Mouse (Mus musculus) gastrocnemius, postnatal 36 days (tissue): ENCODE data around the gene Lyzl4. TPM values are rescaled to one million over a fixed set of nuclear protein-coding genes. Genes with fewer than 3 reads are reported as not detected.

Source experiments
- DNase-seq, 2 experiments: peaks; one replicate each; pipeline ENCODE4 v3.0.0; 2022
- intact Hi-C: fragments of 180-260 bp; cut with DNase I; formaldehyde crosslinking; loops from one replicate; pipeline ENCODE4 v1.15.1; 2025
- long read RNA-seq, 2 experiments: library from polyadenylated mRNA; stranded (forward); transcript quantifications; one replicate each; pipeline ENCODE4 v2.0.0; 2021
- total RNA-seq, 2 experiments: library from RNA; stranded (reverse); gene quantifications; 2 replicates each; pipeline ENCODE4 v1.2.3; 2021

Lyzl4 gene
- total RNA-seq: not detected
- long read RNA-seq, experiment 1, partial matches to known transcripts: 0 of 1 reads
- long read RNA-seq, experiment 1, other reads (novel, unspliced or antisense): 1 of 1 reads
- long read RNA-seq, experiment 2: 0 reads

DNA sequence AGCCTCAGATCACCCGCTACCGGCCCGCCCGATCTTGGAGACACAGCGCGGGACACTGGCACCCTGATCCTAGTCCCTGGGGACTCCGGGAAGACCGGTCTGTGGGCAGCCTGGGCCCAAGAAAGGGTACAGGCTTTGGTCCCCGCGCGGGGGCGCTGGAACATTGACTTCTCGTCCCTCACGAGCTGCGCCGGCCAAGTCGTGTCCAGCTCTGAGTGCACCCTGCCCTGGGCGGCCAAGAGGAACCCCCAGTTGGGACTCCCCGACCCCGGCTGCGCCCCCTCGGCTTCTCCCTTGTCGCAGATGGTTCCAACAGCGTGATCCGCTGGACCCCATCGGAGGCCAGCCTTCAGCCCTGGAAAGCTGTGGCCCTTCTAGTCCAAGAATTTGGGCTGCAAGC lies at the start of gene Lyzl4:
Gene Lyzl4, minus strand, starts transcription at position 96 of the 400 bp plus-strand sequence.
- intact Hi-C loops: loop anchor here (2.0 kb wide), 1 partner anchor 37 kb away; no protein-coding TSS in a partner anchor
- peak; percentile 68 to 70 for DNase-seq

DNA sequence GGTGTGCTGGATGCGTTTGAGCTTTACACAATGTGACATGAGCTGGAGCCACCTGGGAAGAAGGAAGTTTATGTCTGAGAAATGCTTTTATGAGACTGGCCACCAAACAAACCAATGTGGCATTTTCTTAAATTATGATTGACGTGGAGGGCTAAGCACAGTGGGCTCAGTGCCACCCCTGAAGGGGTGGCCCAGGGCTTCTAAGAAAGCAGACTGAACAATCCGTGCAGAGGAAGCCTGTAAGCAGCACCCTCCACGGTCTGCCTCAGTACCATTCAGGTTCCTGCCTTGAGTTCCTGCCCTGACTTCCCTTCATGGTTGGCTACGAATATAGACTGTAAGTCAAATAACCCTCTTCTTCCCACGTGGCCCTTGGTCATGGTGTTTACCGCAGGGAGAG lies 48.8 kb upstream of the Lyzl4 start:
- no peak for DNase-seq
- intact Hi-C loops: no loop called here

DNA sequence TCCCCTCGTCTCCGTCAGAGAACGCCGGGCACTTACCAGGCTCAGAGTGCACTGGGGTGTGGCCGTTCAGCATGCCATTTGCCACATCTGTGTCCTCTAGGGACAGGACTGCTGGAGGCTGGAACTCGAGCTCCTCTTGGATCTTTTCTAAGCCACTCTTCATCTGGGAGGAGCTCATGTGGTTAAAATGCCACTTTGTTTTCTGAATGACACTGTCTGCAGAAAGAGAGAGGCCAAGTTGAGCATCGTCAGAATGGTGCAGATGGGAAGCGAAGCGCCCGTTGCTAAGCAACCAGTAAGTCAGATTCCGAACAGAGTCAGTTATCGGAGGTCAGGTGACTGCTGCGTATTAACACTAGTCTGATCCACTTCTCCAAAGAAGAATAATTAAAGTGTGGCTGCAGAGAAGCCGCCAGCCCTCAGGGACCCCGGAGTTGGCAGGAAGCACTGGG lies 48.3 kb upstream of the Lyzl4 start:
- intact Hi-C loops: no loop called here
- no peak for DNase-seq

DNA sequence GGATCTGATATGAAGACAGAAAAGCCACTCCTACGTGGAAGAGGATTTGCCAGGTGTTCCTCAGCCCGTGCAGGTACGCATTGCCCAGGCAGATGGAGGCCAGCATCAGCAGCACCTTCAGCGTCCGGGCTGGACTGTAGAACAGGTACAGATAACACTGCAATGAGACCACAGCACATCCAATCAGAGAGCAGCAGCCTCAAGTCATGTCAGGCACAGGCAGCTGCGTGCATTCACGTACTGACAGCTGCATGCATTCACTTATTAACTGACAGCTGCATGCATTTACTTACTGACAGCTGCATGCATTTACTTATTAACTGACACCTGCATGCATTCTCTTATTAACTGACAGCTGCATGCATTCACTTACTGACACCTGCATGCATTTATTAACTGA lies 42.8 kb upstream of the Lyzl4 start:
- no peak for DNase-seq
- intact Hi-C loops: no loop called here

DNA sequence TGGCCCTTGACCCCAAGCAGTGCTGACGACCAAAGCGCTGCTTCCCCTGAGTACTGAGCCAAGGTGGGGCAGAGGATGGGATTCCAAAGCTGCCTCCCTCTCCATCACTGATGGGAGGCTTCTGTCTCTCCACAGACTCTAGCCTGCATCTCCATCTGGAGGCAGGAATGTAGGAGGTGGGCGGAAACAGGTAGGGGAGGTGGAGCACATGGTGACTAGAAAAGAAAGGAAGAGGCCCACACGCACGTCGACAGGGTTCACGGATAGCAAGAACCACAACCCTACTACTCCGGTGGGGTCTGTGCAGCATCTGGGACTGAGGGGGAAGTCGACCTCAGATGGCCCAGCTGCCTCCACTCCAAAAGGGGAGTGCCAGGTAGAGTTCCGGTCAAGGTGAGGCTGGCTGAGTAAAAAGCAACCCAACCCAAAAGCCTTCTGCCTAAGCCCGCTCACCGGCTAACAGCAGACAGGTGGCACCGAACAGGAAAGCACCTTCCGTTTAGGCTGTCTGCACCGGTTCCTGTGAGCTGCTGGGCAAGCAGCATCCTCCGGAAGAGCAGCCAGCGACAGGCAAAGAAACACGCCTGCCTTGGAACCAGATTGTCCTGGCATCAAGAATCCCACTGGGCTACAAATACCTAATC lies 40.3 kb upstream of the Lyzl4 start:
- no peak for DNase-seq
- intact Hi-C loops: no loop called here

DNA sequence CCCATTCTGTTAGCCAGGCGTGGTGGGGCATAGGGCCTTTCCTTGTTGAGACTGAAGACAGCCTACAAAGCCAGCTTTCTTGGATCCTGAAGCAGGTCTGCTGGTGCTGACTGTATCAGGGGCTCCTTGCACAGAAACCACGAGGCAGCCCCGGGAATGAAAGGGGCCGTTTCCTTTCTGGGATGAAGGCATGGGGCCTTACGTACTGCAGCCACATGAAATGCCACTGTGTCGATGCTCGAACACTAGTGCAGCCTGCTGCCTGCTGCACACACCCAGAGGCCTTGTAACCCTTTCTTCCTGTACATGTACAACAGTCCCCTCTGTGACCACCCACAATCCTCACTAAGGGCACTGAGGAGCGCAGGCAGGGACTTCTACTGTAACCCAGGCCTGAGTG lies 39.3 kb upstream of the Lyzl4 start:
- intact Hi-C loops: no loop called here
- DNase-seq: no peak

DNA sequence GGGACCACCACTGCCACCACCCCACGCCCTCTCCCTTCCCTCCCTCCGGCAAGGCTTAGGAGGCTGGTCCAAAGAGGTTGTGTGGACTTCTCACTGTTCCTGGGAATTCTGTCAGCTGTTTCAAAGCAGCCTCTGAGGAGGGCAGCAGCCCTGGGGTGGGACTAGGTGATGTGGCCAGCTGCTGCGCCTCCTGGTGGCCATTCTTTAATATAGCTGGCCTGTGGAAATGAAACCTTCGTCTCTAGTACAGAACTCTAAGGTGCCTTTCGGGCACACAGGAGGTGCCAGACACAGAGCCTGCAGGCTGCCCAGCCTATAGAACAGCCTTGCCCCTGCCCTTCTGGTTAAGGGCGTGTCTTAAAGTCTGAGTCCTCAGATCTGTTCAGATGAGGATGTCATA lies 37.7 kb upstream of the Lyzl4 start:
- peak; percentile 45 to 48 for DNase-seq
- intact Hi-C loops: loop anchor here (2.0 to 5.0 kb wide), 2 partner anchors 37 to 202 kb away; partner anchors contain the start of genes Lyzl4 and Vipr1

DNA sequence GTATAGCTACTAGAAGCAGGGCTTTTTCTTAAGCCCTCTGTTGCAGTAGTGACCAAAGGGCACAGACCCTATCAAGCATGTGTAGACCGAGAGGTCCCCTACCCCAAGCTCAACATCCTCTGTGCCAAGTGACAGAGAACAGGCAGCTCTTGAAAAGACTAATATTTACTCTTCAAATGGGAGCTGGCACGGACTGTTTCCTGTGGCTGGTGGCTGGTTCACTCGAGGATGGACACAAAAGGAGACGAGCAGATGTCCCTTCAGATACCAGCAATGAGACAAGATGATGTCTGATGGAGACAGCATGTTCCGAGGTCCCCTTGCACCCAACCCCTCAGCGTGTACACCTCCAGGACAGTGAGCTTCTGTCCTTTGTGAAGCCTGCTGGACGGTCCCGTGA lies 35.6 kb upstream of the Lyzl4 start:
- intact Hi-C loops: loop anchor here (5.0 kb wide), 1 partner anchor 200 kb away; no protein-coding TSS in a partner anchor
- no peak for DNase-seq

DNA sequence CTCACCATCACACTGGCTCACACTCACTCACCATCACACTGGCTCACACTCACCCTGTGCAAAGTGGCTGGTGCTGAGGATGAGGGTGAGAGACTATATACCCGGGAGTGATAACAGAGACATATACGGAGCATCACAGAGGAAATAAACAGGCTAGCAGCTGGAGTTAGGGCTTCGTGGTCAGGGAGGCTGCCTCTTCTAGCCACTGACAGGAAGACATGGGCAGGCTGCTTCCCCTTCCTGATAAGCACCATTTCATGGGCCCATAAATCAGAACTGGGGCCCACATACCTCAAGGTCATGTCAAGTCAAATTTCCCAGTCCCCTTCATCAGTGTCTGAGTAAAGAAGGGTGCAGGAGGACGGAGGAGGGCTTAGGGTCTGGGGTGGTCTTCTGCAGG lies 35.2 kb upstream of the Lyzl4 start:
- DNase-seq: no peak
- intact Hi-C loops: loop anchor here (5.0 kb wide), 1 partner anchor 200 kb away; no protein-coding TSS in a partner anchor

DNA sequence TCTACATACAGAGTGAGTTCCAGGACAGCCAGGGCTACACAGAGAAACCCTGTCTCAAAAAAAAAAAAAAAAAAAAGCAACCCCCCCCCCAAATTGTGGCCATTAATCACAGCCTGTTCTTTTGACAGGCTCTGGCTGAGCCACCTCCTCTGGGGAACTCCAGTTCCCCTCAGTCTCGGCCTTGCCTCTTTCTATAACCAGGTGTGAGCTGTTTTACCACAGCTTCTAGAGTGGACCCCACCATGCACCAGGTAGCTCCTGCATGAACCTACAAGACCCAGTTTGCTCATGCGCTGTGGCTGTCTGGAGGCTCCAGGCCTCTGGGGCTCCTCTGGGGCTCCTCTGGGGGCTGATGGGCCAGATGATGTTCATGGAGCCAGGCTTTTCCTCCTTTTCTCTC lies 33.7 kb upstream of the Lyzl4 start:
- intact Hi-C loops: loop anchor here (5.0 kb wide), 1 partner anchor 198 kb away; no protein-coding TSS in a partner anchor
- no peak for DNase-seq

DNA sequence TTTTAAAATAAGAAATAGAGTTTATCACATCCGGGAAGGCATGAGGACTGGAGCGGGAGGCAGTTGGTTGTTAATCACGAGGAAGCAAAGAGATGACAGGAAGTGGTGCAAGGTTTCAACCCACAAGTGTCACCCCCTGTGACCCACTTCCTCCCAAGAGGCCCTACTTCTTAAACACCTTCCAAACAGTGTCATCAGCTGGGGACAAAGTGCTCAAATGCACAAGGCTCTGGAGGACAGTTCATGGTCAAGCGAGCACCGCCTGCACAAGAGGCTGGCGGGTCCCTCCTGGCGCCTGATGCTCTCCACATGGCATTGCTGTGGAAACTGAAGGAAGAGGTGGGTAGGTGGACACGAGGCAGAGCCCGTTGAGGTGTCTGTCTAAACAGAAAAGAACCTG lies 33.1 kb upstream of the Lyzl4 start:
- intact Hi-C loops: loop anchor here (5.0 kb wide), 1 partner anchor 198 kb away; no protein-coding TSS in a partner anchor
- no peak for DNase-seq

DNA sequence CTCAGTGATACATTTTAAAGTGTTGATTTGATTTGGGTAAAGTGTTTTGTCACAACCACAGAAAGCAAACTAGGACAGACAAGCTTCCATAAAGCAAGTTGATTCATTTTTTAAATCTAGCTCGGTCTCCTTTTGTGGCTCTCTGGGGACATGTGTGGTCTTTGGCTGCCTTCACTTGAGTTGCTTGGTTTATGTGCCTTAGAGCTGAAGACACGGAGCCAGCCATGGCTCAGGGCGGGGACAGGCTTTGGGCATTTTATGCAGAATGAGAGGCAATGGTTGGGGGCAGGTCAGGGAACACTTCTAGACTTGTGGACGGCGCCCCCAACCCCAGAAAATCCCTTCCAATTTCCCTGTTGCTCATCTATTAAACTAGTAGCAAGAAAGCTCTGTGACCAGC lies 31.8 kb upstream of the Lyzl4 start:
- DNase-seq: no peak
- intact Hi-C loops: no loop called here

DNA sequence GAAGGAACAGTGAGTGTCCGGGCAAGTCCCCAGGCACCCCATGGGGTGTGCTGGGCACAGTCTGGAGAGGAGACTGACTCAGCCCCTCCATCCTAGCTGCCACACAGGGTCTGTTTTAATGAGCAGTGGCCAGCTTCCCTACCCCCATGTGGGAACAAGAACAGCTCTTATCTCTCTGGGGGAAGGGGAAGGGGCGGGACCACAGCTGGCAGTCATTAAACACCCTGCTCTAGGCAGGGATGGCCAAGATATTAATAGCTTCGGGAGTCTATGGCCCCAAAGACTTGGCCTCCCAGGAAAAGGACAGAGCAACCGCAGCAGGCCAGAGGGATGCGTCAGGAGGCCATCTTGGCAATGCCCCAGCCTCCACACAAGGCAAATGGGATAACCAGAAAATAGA lies 30.4 kb upstream of the Lyzl4 start:
- intact Hi-C loops: no loop called here
- DNase-seq: peak; percentile 38 to 40

DNA sequence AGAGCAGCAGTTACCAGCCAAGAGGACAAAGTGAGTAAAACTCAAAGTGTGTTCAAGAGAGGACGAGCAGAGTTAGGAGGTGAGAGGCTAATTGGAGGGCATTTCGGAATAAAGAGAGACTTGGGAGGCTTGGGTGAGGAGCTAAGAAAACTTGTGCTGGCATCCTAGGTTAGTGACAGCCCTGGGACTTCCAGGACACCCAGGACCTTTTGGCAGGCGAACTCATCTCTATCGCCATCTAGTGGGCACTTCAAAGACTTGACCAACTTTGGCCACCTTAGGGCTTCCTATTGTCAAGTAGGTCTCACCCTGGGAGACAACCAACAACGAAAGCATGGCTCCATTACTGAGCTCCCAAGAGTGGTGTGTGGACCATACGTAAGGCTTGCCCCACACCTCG lies 29.4 kb upstream of the Lyzl4 start:
- intact Hi-C loops: no loop called here
- peak in 1 of 2 experiments; percentile 22 for DNase-seq

DNA sequence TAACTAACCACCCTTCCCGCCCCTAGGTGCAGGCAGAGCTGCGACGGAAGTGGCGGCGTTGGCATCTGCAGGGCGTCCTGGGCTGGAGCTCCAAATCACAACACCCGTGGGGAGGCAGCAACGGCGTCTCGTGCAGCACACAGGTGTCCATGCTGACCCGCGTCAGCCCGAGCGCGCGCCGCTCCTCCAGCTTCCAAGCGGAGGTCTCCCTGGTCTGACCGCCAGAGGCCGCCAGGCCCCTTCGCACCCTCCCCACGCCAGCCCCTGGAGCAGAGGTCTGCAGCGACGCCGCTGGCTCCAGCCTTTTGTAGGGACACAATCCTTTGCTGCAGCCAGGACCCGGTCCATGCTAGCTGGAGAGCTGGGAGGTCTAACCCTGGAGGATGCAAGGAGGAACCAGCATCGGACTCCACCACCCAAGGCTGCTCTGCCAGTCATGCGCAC lies 27.5 kb upstream of the Lyzl4 start:
- intact Hi-C loops: no loop called here
- DNase-seq: peak; percentile 43 to 58

DNA sequence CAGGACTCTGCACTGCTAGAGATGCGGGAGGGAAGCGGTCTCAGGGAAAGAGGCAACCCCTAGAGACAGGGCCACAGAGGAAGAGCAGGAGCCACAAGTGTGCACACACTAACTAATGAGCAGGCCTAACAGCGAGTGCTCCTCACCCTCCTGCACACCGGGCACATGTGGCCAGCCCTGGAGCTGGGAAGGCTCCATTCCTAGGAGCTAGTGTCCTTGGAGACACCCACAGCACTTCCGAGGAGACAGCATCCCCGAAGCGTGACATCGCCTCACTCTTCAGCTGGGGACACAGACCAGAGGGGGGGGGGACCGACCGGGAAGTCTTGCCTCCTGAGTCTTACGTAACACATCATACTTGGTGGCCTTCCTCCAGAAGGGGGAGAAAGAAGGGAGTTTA lies 25.9 kb upstream of the Lyzl4 start:
- intact Hi-C loops: no loop called here
- DNase-seq: no peak

DNA sequence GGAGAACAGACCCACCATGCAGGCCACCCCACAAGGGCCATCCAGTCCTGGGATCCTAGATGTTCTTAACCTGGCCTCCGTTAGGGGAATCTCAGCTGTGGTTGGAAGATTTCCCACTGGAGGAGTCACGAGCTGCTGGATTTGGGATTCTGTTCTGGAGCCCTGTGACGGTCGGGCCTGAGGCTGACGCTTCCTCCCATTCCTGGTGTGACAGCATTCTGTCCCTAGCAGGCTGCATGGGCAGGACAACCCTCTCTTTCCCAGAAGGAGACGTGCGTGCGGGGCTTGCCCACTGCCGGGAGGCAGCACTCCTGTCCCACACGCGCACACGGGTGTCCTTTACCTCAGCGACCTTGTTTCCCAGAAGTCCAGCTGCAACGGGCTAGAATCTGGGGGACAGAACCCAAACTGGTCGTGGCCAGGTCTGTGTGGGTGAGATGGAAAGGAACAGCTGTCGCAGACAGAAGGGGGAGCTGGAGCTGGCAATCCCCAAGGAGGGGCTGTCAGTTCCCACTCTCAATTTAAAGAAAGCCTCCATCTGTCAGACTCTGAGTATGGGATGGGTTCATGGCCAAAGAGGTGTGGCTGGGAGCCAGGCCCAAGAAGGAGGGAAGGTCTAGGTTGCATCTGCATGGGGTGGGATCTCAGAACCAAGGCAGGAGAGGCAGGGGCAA lies 25.2 kb upstream of the Lyzl4 start:
- intact Hi-C loops: no loop called here
- DNase-seq: no peak

DNA sequence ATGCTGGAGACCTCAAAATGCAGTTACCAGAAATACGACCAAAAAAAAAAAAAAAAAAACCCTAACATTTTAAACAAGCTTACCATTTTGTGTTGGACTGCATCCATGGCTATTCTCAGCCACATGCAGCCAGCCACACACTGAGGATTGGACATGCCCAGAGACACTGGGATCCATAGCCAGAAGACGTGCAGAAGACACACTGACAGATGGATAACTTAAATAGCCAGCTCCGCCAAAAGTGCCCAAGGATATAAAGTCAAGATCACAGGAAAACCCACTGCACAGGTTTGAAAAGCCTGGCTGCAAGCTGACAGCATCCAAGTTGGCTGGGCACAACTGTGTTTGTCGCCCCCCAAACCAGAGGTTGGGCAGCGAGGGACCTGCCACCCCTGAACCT lies 22.2 kb upstream of the Lyzl4 start:
- intact Hi-C loops: no loop called here
- DNase-seq: no peak

DNA sequence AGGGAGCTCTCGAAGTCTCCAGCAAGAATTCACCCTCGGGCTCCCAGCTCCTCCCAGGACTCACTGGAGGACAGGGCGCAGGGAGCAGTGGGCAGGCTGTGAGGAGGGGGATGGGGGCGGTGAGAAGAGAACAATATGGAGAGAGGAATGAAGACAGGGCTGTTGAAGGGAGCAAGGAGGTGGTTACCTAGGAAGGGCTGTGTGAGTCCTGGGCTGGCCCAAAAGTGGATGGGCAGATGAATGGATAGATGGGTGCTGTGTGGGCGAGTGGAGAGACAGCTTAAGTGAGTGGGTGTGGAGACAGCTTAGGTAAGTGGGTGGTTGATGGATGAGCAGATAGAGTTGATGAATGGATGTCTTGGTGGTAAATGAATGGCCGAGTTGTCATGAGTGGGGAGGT lies 21.6 kb upstream of the Lyzl4 start:
- DNase-seq: no peak
- intact Hi-C loops: no loop called here

DNA sequence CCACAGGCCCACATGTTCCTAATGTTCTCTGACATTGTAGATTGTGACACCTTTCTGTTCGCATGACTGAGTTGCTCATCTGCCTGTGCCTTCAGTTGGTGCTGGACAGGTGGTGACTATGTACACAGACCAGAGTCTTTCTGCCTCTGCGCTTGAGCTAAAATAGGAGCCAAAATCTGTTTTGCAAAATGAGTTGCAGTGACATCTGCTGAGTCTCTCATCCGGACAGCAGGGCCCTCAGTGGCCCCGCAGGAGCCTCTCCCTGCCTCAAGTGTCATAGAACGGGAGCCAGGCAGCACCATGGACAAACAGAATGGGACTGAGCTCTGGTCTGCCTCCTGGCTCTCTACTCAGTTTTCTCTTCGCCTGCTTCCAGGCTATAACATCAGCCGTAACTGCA lies 17.9 kb upstream of the Lyzl4 start:
- intact Hi-C loops: no loop called here
- no peak for DNase-seq

DNA sequence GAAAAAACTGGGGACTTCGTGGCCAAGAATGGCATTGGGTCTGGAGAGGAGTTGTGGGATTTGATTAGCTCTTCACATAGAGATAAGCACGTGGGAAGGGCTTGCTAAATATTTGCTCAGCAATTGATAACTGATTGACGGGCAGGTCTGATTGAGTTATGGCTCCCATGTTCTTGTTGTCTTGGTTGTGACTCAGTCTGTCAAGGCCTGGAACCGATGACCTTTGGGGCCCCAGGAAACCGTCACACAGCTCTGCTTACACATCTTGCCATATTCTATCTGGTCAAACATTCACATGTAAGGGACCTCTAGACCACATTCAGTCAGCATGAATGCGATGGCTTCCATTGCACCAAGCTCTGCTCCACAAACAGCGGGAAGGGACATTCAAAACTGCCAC lies 16.4 kb upstream of the Lyzl4 start:
- intact Hi-C loops: no loop called here
- DNase-seq: no peak

DNA sequence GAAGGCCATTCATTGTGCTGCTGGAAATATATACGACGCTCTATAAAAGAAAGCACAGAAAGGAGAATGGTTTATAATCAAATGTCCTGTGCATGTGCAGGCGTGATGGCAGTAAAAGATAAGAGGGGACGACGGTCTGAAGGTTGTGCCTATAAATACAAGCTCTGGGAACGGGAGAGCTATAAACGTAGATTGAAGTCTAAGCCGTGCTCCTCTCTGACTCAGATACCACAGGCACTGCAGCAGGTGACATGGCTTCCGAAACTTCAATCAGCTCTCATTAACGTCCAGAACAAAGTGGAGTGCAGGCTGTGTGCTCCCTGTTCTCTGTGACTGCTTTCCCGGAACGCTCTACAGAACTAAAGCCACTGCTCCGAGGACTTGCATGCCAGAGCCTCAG lies 15.2 kb upstream of the Lyzl4 start:
- intact Hi-C loops: no loop called here
- DNase-seq: no peak
